22 mouse cellular contexts compared by ENCODE assay signal in the genomic region with DNA sequence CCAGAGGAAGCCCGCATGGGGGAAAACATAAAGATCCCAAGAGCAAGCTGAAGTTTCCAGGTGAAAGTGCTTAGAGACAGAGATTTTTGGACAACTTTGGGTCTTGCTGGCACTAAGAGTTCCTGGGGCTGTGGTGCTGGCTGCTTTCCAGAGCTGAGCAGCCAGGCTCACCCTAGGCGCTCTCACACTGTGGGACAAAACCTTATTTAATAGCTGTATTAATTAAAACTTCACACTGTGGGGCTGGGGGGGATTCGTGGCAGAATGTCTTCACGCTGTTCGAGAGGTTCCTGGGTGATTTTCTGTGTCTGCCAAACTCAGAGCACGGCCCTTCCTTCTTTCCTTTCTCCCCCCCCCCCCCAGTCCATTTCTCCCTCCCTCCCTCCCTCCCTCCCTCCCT. TPM values are rescaled to one million over a fixed set of nuclear protein-coding genes. Genes with fewer than 3 reads are reported as not detected.
DNase-seq lines count a peak whose midpoint lies in the region; ATAC-seq lines count a peak whose summit lies in the region.
"Had no signal": no experiment of that assay in that cellular context is flagged by ENCODE, and none has a peak within 500 bp of the region (broad histone marks: within the 10 kb centered on the region; RNA-seq: fewer than 3 reads in every experiment).

No protein-coding gene starts in this region.

- H3K4me2 ChIP-seq in forebrain, embryonic 12.5 days = no peak overlapping the region
- H3K4me2 ChIP-seq in midbrain, embryonic 14.5 days (ENCODE audit: low read length) = no peak overlapping the region
- no peak overlapping the region for H3K4me2 ChIP-seq in midbrain, embryonic 11.5 days
- no peak overlapping the region for H3K4me2 ChIP-seq in forebrain, embryonic 13.5 days
- no peak overlapping the region for H3K4me2 ChIP-seq in forebrain, embryonic 16.5 days (ENCODE audit: low read length)
- H3K4me2 ChIP-seq: heart, embryonic 12.5 days; heart, embryonic 15.5 days; hindbrain, embryonic 14.5 days had no signal

- no peak overlapping the region for H3K27ac ChIP-seq in forebrain, embryonic 12.5 days
- no peak overlapping the region for H3K27ac ChIP-seq in forebrain, embryonic 10.5 days
- H3K27ac ChIP-seq in midbrain, embryonic 14.5 days (replicated peaks; ENCODE audit: low read depth, low read length) = no peak overlapping the region
- no peak overlapping the region for H3K27ac ChIP-seq in midbrain, embryonic 11.5 days (ENCODE audit: low read depth, low read length)
- H3K27ac ChIP-seq in forebrain, embryonic 13.5 days = 0 out of 2 replicates have a peak overlapping the region, but pooled peaks have one; percentile 6
- H3K27ac ChIP-seq in forebrain, embryonic 16.5 days (ENCODE audit: low read length) = no peak overlapping the region
- H3K27ac ChIP-seq: heart, embryonic 15.5 days; hindbrain, embryonic 10.5 days; hindbrain, embryonic 14.5 days had no signal

- DNase-seq in forebrain, embryonic 10.5 days (ENCODE audit: extremely low spot score, low spot score) = no peak
- peak; percentile 22 for DNase-seq in midbrain, embryonic 14.5 days
- DNase-seq in midbrain, embryonic 11.5 days (ENCODE audit: low spot score, missing footprints) = no peak
- no peak for DNase-seq in adrenal gland, postnatal 36 days
- DNase-seq: adrenal gland, adult 2 months; adrenal gland, postnatal 14 days; B cell, adult 2 months; cerebellum, adult 9-10 months; cerebellum, postnatal 14 days; gastrocnemius, postnatal 25 days; heart, adult 18-20 months; heart, postnatal 10 days; heart, postnatal 36 days; kidney, adult 11 months had no signal

- H3K4me1 ChIP-seq in forebrain, embryonic 12.5 days = peaks cover 4% of the 10 kb centered on the region; the same call in 1 of the 2 replicates
- H3K4me1 ChIP-seq in forebrain, embryonic 10.5 days = peaks cover 5% of the 10 kb centered on the region; the same call in 1 of the 2 replicates
- H3K4me1 ChIP-seq in midbrain, embryonic 14.5 days (ENCODE audit: control insufficient read depth, insufficient read depth, low read length) = no peaks in the 10 kb centered on the region
- H3K4me1 ChIP-seq in midbrain, embryonic 11.5 days (ENCODE audit: control insufficient read depth, insufficient read depth, low read length) = no peaks in the 10 kb centered on the region
- H3K4me1 ChIP-seq in forebrain, embryonic 13.5 days = peaks cover 5% of the 10 kb centered on the region; the same call in 1 of the 2 replicates
- 0 out of 2 replicates have a peak, but pooled peaks cover 2% of the 10 kb centered on the region for H3K4me1 ChIP-seq in forebrain, embryonic 16.5 days (replicated peaks; ENCODE audit: control insufficient read depth, insufficient read depth, low read length)
- H3K4me1 ChIP-seq: heart, embryonic 12.5 days; heart, embryonic 15.5 days; hindbrain, embryonic 10.5 days had no signal

- no peaks in the 10 kb centered on the region for H3K9me3 ChIP-seq in forebrain, embryonic 12.5 days
- no peaks in the 10 kb centered on the region for H3K9me3 ChIP-seq in forebrain, embryonic 10.5 days
- H3K9me3 ChIP-seq in midbrain, embryonic 14.5 days (ENCODE audit: control insufficient read depth, low read length) = no peaks in the 10 kb centered on the region
- no peaks in the 10 kb centered on the region for H3K9me3 ChIP-seq in midbrain, embryonic 11.5 days (ENCODE audit: control insufficient read depth, low read length)
- H3K9me3 ChIP-seq in forebrain, embryonic 13.5 days (replicated peaks) = no peaks in the 10 kb centered on the region
- no peaks in the 10 kb centered on the region for H3K9me3 ChIP-seq in forebrain, embryonic 16.5 days (ENCODE audit: control insufficient read depth, low read length)
- H3K9me3 ChIP-seq: heart, embryonic 12.5 days; heart, embryonic 15.5 days; hindbrain, embryonic 10.5 days had no signal

- H3K27me3 ChIP-seq in forebrain, embryonic 12.5 days = no peaks in the 10 kb centered on the region
- no peaks in the 10 kb centered on the region for H3K27me3 ChIP-seq in forebrain, embryonic 10.5 days (ENCODE audit: poor library complexity, severe bottlenecking)
- H3K27me3 ChIP-seq in midbrain, embryonic 14.5 days (ENCODE audit: control insufficient read depth, insufficient read depth, low read length) = no peaks in the 10 kb centered on the region
- no peaks in the 10 kb centered on the region for H3K27me3 ChIP-seq in midbrain, embryonic 11.5 days (ENCODE audit: control insufficient read depth, insufficient read depth, low read length)
- no peaks in the 10 kb centered on the region for H3K27me3 ChIP-seq in forebrain, embryonic 13.5 days
- no peaks in the 10 kb centered on the region for H3K27me3 ChIP-seq in forebrain, embryonic 16.5 days (replicated peaks; ENCODE audit: control insufficient read depth, insufficient read depth, low read length)
- H3K27me3 ChIP-seq: heart, embryonic 12.5 days; heart, embryonic 15.5 days had no signal

- 0 out of 2 replicates have a peak, but pooled peaks have one; percentile 23 for ATAC-seq in forebrain, embryonic 12.5 days (ENCODE audit: low FRiP score)
- no peak for ATAC-seq in midbrain, embryonic 14.5 days (ENCODE audit: low FRiP score, low TSS enrichment)
- no peak for ATAC-seq in midbrain, embryonic 11.5 days (ENCODE audit: low FRiP score)
- ATAC-seq in forebrain, embryonic 13.5 days = peak; percentile 57; the same call in 1 of the 2 replicates
- ATAC-seq in forebrain, embryonic 16.5 days = peak; percentile 78

- no peaks in the 10 kb centered on the region for H3K36me3 ChIP-seq in forebrain, embryonic 12.5 days (replicated peaks)
- no peaks in the 10 kb centered on the region for H3K36me3 ChIP-seq in forebrain, embryonic 10.5 days (replicated peaks)
- no peaks in the 10 kb centered on the region for H3K36me3 ChIP-seq in midbrain, embryonic 14.5 days (ENCODE audit: control insufficient read depth, insufficient read depth, low read length)
- no peaks in the 10 kb centered on the region for H3K36me3 ChIP-seq in midbrain, embryonic 11.5 days (ENCODE audit: control insufficient read depth, insufficient read depth, low read length)
- no peaks in the 10 kb centered on the region for H3K36me3 ChIP-seq in forebrain, embryonic 13.5 days (ENCODE audit: poor library complexity, severe bottlenecking)
- no peaks in the 10 kb centered on the region for H3K36me3 ChIP-seq in forebrain, embryonic 16.5 days (ENCODE audit: control insufficient read depth, insufficient read depth)
- H3K36me3 ChIP-seq: heart, embryonic 12.5 days; heart, embryonic 15.5 days; hindbrain, embryonic 10.5 days had no signal

- H3K4me3 ChIP-seq in forebrain, embryonic 12.5 days (replicated peaks) = no peak overlapping the region
- no peak overlapping the region for H3K4me3 ChIP-seq in forebrain, embryonic 10.5 days
- no peak overlapping the region for H3K4me3 ChIP-seq in midbrain, embryonic 14.5 days (replicated peaks; ENCODE audit: low read depth, low read length)
- H3K4me3 ChIP-seq in midbrain, embryonic 11.5 days (ENCODE audit: low read depth, low read length) = no peak overlapping the region
- no peak overlapping the region for H3K4me3 ChIP-seq in forebrain, embryonic 13.5 days
- no peak overlapping the region for H3K4me3 ChIP-seq in forebrain, embryonic 16.5 days (replicated peaks; ENCODE audit: low read length)
- H3K4me3 ChIP-seq: heart, embryonic 12.5 days; heart, embryonic 15.5 days; hindbrain, embryonic 10.5 days had no signal

- H3K9ac ChIP-seq in forebrain, embryonic 12.5 days = no peak overlapping the region
- no peak overlapping the region for H3K9ac ChIP-seq in midbrain, embryonic 14.5 days (replicated peaks; ENCODE audit: low read length)
- H3K9ac ChIP-seq in midbrain, embryonic 11.5 days (ENCODE audit: low read length) = no peak overlapping the region
- H3K9ac ChIP-seq in forebrain, embryonic 13.5 days = no peak overlapping the region
- H3K9ac ChIP-seq in forebrain, embryonic 16.5 days (replicated peaks; ENCODE audit: low read depth, low read length) = no peak overlapping the region
- H3K9ac ChIP-seq: heart, embryonic 12.5 days; heart, embryonic 15.5 days; hindbrain, embryonic 14.5 days had no signal

- WGBS in forebrain, embryonic 12.5 days = 38% methylated on average over 6 of the region's 6 CpGs
- 82% methylated on average over 5 of the region's 6 CpGs for WGBS in forebrain, embryonic 10.5 days
- WGBS in midbrain, embryonic 14.5 days = 42% methylated on average over 6 of the region's 6 CpGs
- 82% methylated on average over 6 of the region's 6 CpGs for WGBS in midbrain, embryonic 11.5 days
- WGBS in forebrain, embryonic 13.5 days = 35% methylated on average over 5 of the region's 6 CpGs
- WGBS in forebrain, embryonic 16.5 days = 26% methylated on average over 6 of the region's 6 CpGs

RNA-seq across cellular contexts. Expression of gene Maf, which starts 24.8 kb away (rescaled TPM):
- 3.1 and 3.6 TPM in 2 replicates for polyA plus RNA-seq in forebrain, embryonic 12.5 days (2016; fragmentation: Nextera tagmentation; extraction: Ambion mirVana)
- polyA plus RNA-seq in forebrain, embryonic 10.5 days (2016; fragmentation: Nextera tagmentation; extraction: Ambion mirVana) = 2.0 and 2.1 TPM in 2 replicates
- 9.6 and 10.0 TPM in 2 replicates for polyA plus RNA-seq in midbrain, embryonic 14.5 days (2014; fragmentation: Nextera tagmentation; extraction: Ambion mirVana)
- 4.2 and 4.7 TPM in 2 replicates for polyA plus RNA-seq in midbrain, embryonic 11.5 days (2014; fragmentation: Nextera tagmentation; extraction: Ambion mirVana)
- polyA plus RNA-seq in forebrain, embryonic 13.5 days (2015; fragmentation: Nextera tagmentation; extraction: Ambion mirVana) = 3.8 and 4.1 TPM in 2 replicates
- polyA plus RNA-seq in forebrain, embryonic 16.5 days (2015; fragmentation: Nextera tagmentation; extraction: Ambion mirVana) = 4.3 and 6.4 TPM in 2 replicates
- 10 to 100 TPM; 22.6 to 27.8 TPM for total RNA-seq in adrenal gland, postnatal 36 days (2021)
- total RNA-seq: MEL had no signal

Comparison
In these comparisons a context has a peak if more than half of its experiments do, and no peak if none do; other contexts are left out.
1. ATAC-seq: peak in forebrain, embryonic 12.5 days (single experiment), forebrain, embryonic 13.5 days (single experiment) and forebrain, embryonic 16.5 days (single experiment); none in midbrain, embryonic 14.5 days (single experiment) and midbrain, embryonic 11.5 days (single experiment).